In the genomic region with DNA sequence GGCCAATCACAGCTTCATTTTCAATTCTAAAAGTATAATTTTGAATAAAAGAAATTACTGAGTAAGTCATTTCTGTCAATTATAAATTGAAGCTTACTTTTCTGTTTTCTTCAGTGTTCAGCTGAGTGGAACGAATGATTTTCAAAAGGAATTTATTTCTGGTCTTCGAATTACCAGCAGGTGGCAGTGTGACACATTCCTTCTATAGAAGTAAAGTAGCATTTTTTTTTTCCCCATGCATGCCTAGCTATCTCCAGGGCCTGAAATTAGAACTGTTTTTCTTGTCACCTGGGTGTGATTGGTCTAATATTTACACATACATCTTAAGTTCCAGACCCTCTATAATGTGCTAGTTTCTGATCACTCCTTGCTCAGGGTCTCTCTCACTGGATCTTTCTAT, we compare ENCODE assay signal across 9 mouse cellular contexts.
DNase-seq lines count a peak whose midpoint lies in the region; ATAC-seq and TF ChIP-seq lines count a peak whose summit lies in the region.
"Had no signal": no experiment of that assay in that cellular context is flagged by ENCODE, and none has a peak within 500 bp of the region (broad histone marks: within the 10 kb centered on the region; RNA-seq: fewer than 3 reads in every experiment).

No protein-coding gene starts in this region.

- H3K9ac ChIP-seq in MEL (ENCODE audit: control insufficient read depth, low read depth, low read length, poor library complexity, severe bottlenecking): no peak overlapping the region

- peak; percentile 58 for TF ChIP-seq RAD21 in MEL (IDR thresholded peaks at IDR 0.05; ENCODE audit: low read depth, low read length)

- no peaks in the 10 kb centered on the region for H3K36me3 ChIP-seq in MEL (ENCODE audit: control insufficient read depth in 1 of 2, insufficient read depth in 2 of 2, low read length in 2 of 2)
- no peaks in the 10 kb centered on the region for H3K36me3 ChIP-seq in thymus, adult 2 months (ENCODE audit: control insufficient read depth, insufficient read depth, low read length)

- no peaks in the 10 kb centered on the region for H3K79me2 ChIP-seq in MEL (ENCODE audit: control insufficient read depth, insufficient read depth, low read length, poor library complexity)

- no peak for ATAC-seq in activated CD4-positive, CD25-positive, alpha-beta regulatory T cell, adult 4 months
- ATAC-seq: intestine, embryonic 16.5 days had no signal

- no peaks in the 10 kb centered on the region for H3K9me3 ChIP-seq in MEL (replicated peaks; ENCODE audit: insufficient read depth, low read length)

- TF ChIP-seq CTCF in MEL (IDR thresholded peaks at IDR 0.05 in 2 of 3, conservative IDR thresholded peaks at IDR 0.05 in 1 of 3; ENCODE audit: control insufficient read depth in 1 of 3, insufficient read depth in 1 of 3, low read depth in 2 of 3, low read length in 3 of 3, poor library complexity in 1 of 3, severe bottlenecking in 1 of 3): peak; percentile 11 to 63 (median 35); a peak in 4 of 6 replicates
- no peak for TF ChIP-seq CTCF in thymus, adult 2 months (IDR thresholded peaks at IDR 0.05; ENCODE audit: borderline replicate concordance, control insufficient read depth, extremely low read depth, insufficient read depth, low read length, poor library complexity)

- intact Hi-C loops in left cerebral cortex, postnatal 10 days (cut with DNase I): loop anchor here (10.0 kb wide), 1 partner anchor 508 kb away; no protein-coding TSS in a partner anchor

- TF ChIP-seq EP300 in MEL (IDR thresholded peaks at IDR 0.05; ENCODE audit: low read depth in 1 of 2, low read length in 2 of 2): no peak

- 2% methylated on average over 2 of the region's 2 CpGs for WGBS in thymus, adult 2 months

- H3K4me1 ChIP-seq in MEL (ENCODE audit: control insufficient read depth in 1 of 2, insufficient read depth in 2 of 2, low read length in 2 of 2): no peaks in the 10 kb centered on the region
- H3K4me1 ChIP-seq in thymus, adult 2 months (replicated peaks; ENCODE audit: control insufficient read depth, insufficient read depth, low read length): no peaks in the 10 kb centered on the region

- H3K27me3 ChIP-seq in MEL (ENCODE audit: control insufficient read depth in 1 of 2, insufficient read depth in 2 of 2, low read length in 2 of 2): no peaks in the 10 kb centered on the region
- H3K27me3 ChIP-seq in thymus, adult 2 months (ENCODE audit: control insufficient read depth, insufficient read depth, low read length): no peaks in the 10 kb centered on the region

- peak; percentile 49 to 52 for DNase-seq in cerebellum, postnatal 10 days
- DNase-seq in cerebellum, adult 11-12 months: no peak
- DNase-seq in layer of hippocampus, adult 11-12 months (ENCODE audit: low spot score): peak; percentile 9
- no peak for DNase-seq in layer of hippocampus, postnatal 36 days
- DNase-seq in MEL (ENCODE audit: low read depth, low spot score): peak; percentile 46
- DNase-seq in left cerebral cortex, postnatal 10 days (ENCODE audit: extremely low spot score in 1 of 2, low spot score in 2 of 2): peak; percentile 12 to 13
- DNase-seq in thymus, adult 2 months: no peak

- H3K27ac ChIP-seq in MEL (ENCODE audit: control insufficient read depth, low read depth, low read length): no peak overlapping the region
- H3K27ac ChIP-seq in thymus, adult 2 months (ENCODE audit: control insufficient read depth, insufficient read depth, low read length): no peak overlapping the region

- TF ChIP-seq POLR2A in MEL (IDR thresholded peaks at IDR 0.05; ENCODE audit: control insufficient read depth in 1 of 2, insufficient read depth in 1 of 2, low read depth in 1 of 2, low read length in 2 of 2, poor library complexity in 1 of 2): no peak
- TF ChIP-seq POLR2A in thymus, adult 2 months (IDR thresholded peaks at IDR 0.05; ENCODE audit: control insufficient read depth, extremely low read depth, insufficient read depth, low read length, poor library complexity): no peak

- no peak overlapping the region for H3K4me3 ChIP-seq in MEL (ENCODE audit: control insufficient read depth in 1 of 2, insufficient read depth in 1 of 2, low read depth in 2 of 2, low read length in 2 of 2)
- H3K4me3 ChIP-seq in thymus, adult 2 months (ENCODE audit: control insufficient read depth, insufficient read depth, low read length): no peak overlapping the region

TF ChIP-seq in MEL, 35 proteins besides CTCF, POLR2A, EP300 and RAD21:
- no peak for TF ChIP-seq RCOR1 (IDR thresholded peaks at IDR 0.05; ENCODE audit: low read depth, low read length)
- TF ChIP-seq POLR2AphosphoS2 (IDR thresholded peaks at IDR 0.05; ENCODE audit: low read length): no peak
- TF ChIP-seq TAL1 (IDR thresholded peaks at IDR 0.05; ENCODE audit: low read length): no peak
- TF ChIP-seq ZNF384 (IDR thresholded peaks at IDR 0.05; ENCODE audit: low read depth, low read length): peak; percentile 83
- no peak for TF ChIP-seq KAT2A (conservative IDR thresholded peaks at IDR 0.05; ENCODE audit: low read depth, low read length)
- TF ChIP-seq ZC3H11A (IDR thresholded peaks at IDR 0.05; ENCODE audit: low read depth, low read length): peak; percentile 29; the same call in 1 of the 2 replicates
- TF ChIP-seq MEF2A (IDR thresholded peaks at IDR 0.05; ENCODE audit: extremely low read depth, insufficient replicate concordance, low read depth, low read length, poor library complexity, severe bottlenecking): no peak
- peak; percentile 79 for TF ChIP-seq SMC3 (IDR thresholded peaks at IDR 0.05; ENCODE audit: low read depth, low read length)
- TF ChIP-seq MAFK (IDR thresholded peaks at IDR 0.05; ENCODE audit: borderline replicate concordance, low read depth, low read length): no peak

Comparison
In these comparisons a context has a peak if more than half of its experiments do, and no peak if none do; other contexts are left out.
1. DNase-seq: peak in cerebellum, postnatal 10 days (2 of 2), layer of hippocampus, adult 11-12 months (single experiment), MEL (single experiment) and left cerebral cortex, postnatal 10 days (2 of 2); none in cerebellum, adult 11-12 months (single experiment), layer of hippocampus, postnatal 36 days (0 of 2) and thymus, adult 2 months (single experiment).